Mouse (Mus musculus): ENCODE data around the gene Cpt1a. TPM values are rescaled to one million over a fixed set of nuclear protein-coding genes. Genes with fewer than 3 reads are reported as not detected.

Cpt1a gene
- polyA plus RNA-seq, 1 experiment from 2014 or later = 7.0 TPM

GRCm38 (mm10) chr19:3326479-3327047 is 4.4 kb downstream of the Cpt1a start:
- no peak overlapping the region for H3K4me2 ChIP-seq
- no peaks in the 10 kb centered on the region for H3K36me3 ChIP-seq
- no peak overlapping the region for H3K9ac ChIP-seq
- WGBS (ENCODE audit: insufficient replicate concordance) = 83% methylated on average over 12 of the region's 12 CpGs
- no peaks in the 10 kb centered on the region for H3K9me3 ChIP-seq (replicated peaks)
- no peaks in the 10 kb centered on the region for H3K27me3 ChIP-seq (replicated peaks)
- H3K4me3 ChIP-seq = no peak overlapping the region
- ATAC-seq = no peak
- no peak overlapping the region for H3K27ac ChIP-seq
- H3K4me1 ChIP-seq = peaks cover 69% of the 10 kb centered on the region

GRCm38 (mm10) chr19:3333247-3333646 is 11.1 kb downstream of the Cpt1a start:
- 0 out of 2 replicates have a peak overlapping the region, but pooled peaks have one; percentile 83 for H3K27ac ChIP-seq

GRCm38 (mm10) chr19:3333694-3334515 is 11.8 kb downstream of the Cpt1a start:
- peaks cover 52% of the 10 kb centered on the region for H3K4me1 ChIP-seq
- H3K4me3 ChIP-seq = peak overlapping the region; percentile 9; the same call in 1 of the 2 replicates
- H3K27ac ChIP-seq = peak overlapping the region; percentile 83
- peak; percentile 65 for ATAC-seq
- peak overlapping the region; percentile 65 for H3K4me2 ChIP-seq
- H3K36me3 ChIP-seq = no peaks in the 10 kb centered on the region
- 50% methylated on average over 17 of the region's 17 CpGs for WGBS (ENCODE audit: insufficient replicate concordance)
- H3K9me3 ChIP-seq (replicated peaks) = no peaks in the 10 kb centered on the region
- peak overlapping the region; percentile 58 for H3K9ac ChIP-seq
- H3K27me3 ChIP-seq (replicated peaks) = no peaks in the 10 kb centered on the region

More at GRCm38 (mm10) chr19:3333247-3333646, 11.1 kb downstream of the Cpt1a start:
- peaks cover 59% of the 10 kb centered on the region for H3K4me1 ChIP-seq
- no peaks in the 10 kb centered on the region for H3K36me3 ChIP-seq
- H3K4me3 ChIP-seq = no peak overlapping the region
- ATAC-seq = no peak
- H3K9me3 ChIP-seq (replicated peaks) = no peaks in the 10 kb centered on the region
- no peak overlapping the region for H3K4me2 ChIP-seq
- 58% methylated on average over 6 of the region's 6 CpGs for whole genome bisulfite sequencing (ENCODE audit: insufficient replicate concordance)
- no peaks in the 10 kb centered on the region for H3K27me3 ChIP-seq (replicated peaks)
- no peak overlapping the region; the same call in 1 of the 2 replicates for H3K9ac ChIP-seq

- peaks cover 46% of the 10 kb centered on the region for H3K4me1 ChIP-seq
- peak overlapping the region; percentile 83 for H3K27ac ChIP-seq
- peak overlapping the region; percentile 58 for H3K9ac ChIP-seq
- no peaks in the 10 kb centered on the region for H3K9me3 ChIP-seq (replicated peaks)
- peak; percentile 81 for ATAC-seq
- H3K27me3 ChIP-seq (replicated peaks) = no peaks in the 10 kb centered on the region
- peak overlapping the region; percentile 9; the same call in 1 of the 2 replicates for H3K4me3 ChIP-seq
- H3K4me2 ChIP-seq = peak overlapping the region; percentile 65
- H3K36me3 ChIP-seq = no peaks in the 10 kb centered on the region
- WGBS (ENCODE audit: insufficient replicate concordance) = 18% methylated on average over 4 of the region's 4 CpGs
Observed at GRCm38 (mm10) chr19:3334550-3334949, 12.4 kb downstream of the Cpt1a start.

- no peaks in the 10 kb centered on the region for H3K9me3 ChIP-seq (replicated peaks)
- WGBS (ENCODE audit: insufficient replicate concordance) = 62% methylated on average over 1 of the region's 1 CpGs
- H3K27ac ChIP-seq = no peak overlapping the region
- no peaks in the 10 kb centered on the region for H3K36me3 ChIP-seq
- ATAC-seq = no peak
- no peak overlapping the region for H3K4me3 ChIP-seq
- peaks cover 43% of the 10 kb centered on the region for H3K4me1 ChIP-seq
- no peak overlapping the region for H3K9ac ChIP-seq
- H3K4me2 ChIP-seq = no peak overlapping the region
- H3K27me3 ChIP-seq (replicated peaks) = no peaks in the 10 kb centered on the region
Observed at GRCm38 (mm10) chr19:3335917-3336316, 13.8 kb downstream of the Cpt1a start.

- ATAC-seq = no peak
- Histone ChIP-seq H3K27ac (no peak overlapping the region), H3K4me2 (no peak overlapping the region), H3K4me3 (no peak overlapping the region), H3K9me3 (replicated peaks) (no peaks in the 10 kb centered on the region), H3K27me3 (replicated peaks) (no peaks in the 10 kb centered on the region), H3K36me3 (no peaks in the 10 kb centered on the region), H3K9ac (no peak overlapping the region), H3K4me1 (peaks cover 43% of the 10 kb centered on the region)
- 64% methylated on average over 8 of the region's 8 CpGs for WGBS (ENCODE audit: insufficient replicate concordance)
Observed at GRCm38 (mm10) chr19:3336485-3337255, 14.5 kb downstream of the Cpt1a start.

GRCm38 (mm10) chr19:3339187-3339586 is 17.1 kb downstream of the Cpt1a start:
- Histone ChIP-seq H3K9me3 (replicated peaks) (no peaks in the 10 kb centered on the region), H3K36me3 (no peaks in the 10 kb centered on the region)

GRCm38 (mm10) chr19:3341021-3341420 is 18.9 kb downstream of the Cpt1a start:
- Histone ChIP-seq H3K9me3 (replicated peaks) (no peaks in the 10 kb centered on the region), H3K9ac (no peak overlapping the region), H3K4me1 (peaks cover 6% of the 10 kb centered on the region; the same call in 1 of the 2 replicates), H3K27me3 (replicated peaks) (no peaks in the 10 kb centered on the region), H3K4me2 (no peak overlapping the region), H3K4me3 (no peak overlapping the region), H3K36me3 (no peaks in the 10 kb centered on the region), H3K27ac (no peak overlapping the region)
- ATAC-seq = no peak
- 49% methylated on average over 3 of the region's 3 CpGs for WGBS (ENCODE audit: insufficient replicate concordance)

More at GRCm38 (mm10) chr19:3339187-3339586, 17.1 kb downstream of the Cpt1a start:
- Histone ChIP-seq H3K27me3 (replicated peaks) (no peaks in the 10 kb centered on the region), H3K4me1 (peaks cover 25% of the 10 kb centered on the region), H3K4me3 (no peak overlapping the region), H3K4me2 (no peak overlapping the region), H3K9ac (no peak overlapping the region), H3K27ac (no peak overlapping the region)
- 65% methylated on average over 8 of the region's 8 CpGs for WGBS (ENCODE audit: insufficient replicate concordance)
- ATAC-seq = no peak

- no peak for ATAC-seq
- peaks cover 5% of the 10 kb centered on the region; the same call in 1 of the 2 replicates for H3K36me3 ChIP-seq
- no peaks in the 10 kb centered on the region for H3K27me3 ChIP-seq (replicated peaks)
- H3K9ac ChIP-seq = no peak overlapping the region
- peaks cover 3% of the 10 kb centered on the region; the same call in 1 of the 2 replicates for H3K4me1 ChIP-seq
- 70% methylated on average over 3 of the region's 3 CpGs for WGBS (ENCODE audit: insufficient replicate concordance)
- no peak overlapping the region for H3K4me2 ChIP-seq
- no peak overlapping the region for H3K27ac ChIP-seq
- no peak overlapping the region for H3K4me3 ChIP-seq
- H3K9me3 ChIP-seq (replicated peaks) = peaks cover 6% of the 10 kb centered on the region; the same call in 1 of the 2 replicates
Observed at GRCm38 (mm10) chr19:3343929-3344328, 21.8 kb downstream of the Cpt1a start.

- no peak for ATAC-seq
- Histone ChIP-seq H3K4me1 (peaks cover under 1% of the 10 kb centered on the region; the same call in 1 of the 2 replicates), H3K9ac (no peak overlapping the region), H3K36me3 (peaks cover 8% of the 10 kb centered on the region; the same call in 1 of the 2 replicates), H3K4me2 (no peak overlapping the region), H3K27me3 (replicated peaks) (no peaks in the 10 kb centered on the region), H3K9me3 (replicated peaks) (peaks cover 6% of the 10 kb centered on the region; the same call in 1 of the 2 replicates), H3K27ac (no peak overlapping the region), H3K4me3 (no peak overlapping the region)
- 70% methylated on average over 8 of the region's 8 CpGs for WGBS (ENCODE audit: insufficient replicate concordance)
Observed at GRCm38 (mm10) chr19:3344636-3345544, 22.8 kb downstream of the Cpt1a start.

- no peaks in the 10 kb centered on the region for H3K27me3 ChIP-seq (replicated peaks)
- H3K27ac ChIP-seq = no peak overlapping the region
- peaks cover 8% of the 10 kb centered on the region; the same call in 1 of the 2 replicates for H3K36me3 ChIP-seq
- H3K9ac ChIP-seq = no peak overlapping the region
- no peaks in the 10 kb centered on the region for H3K4me1 ChIP-seq
- peaks cover 6% of the 10 kb centered on the region; the same call in 1 of the 2 replicates for H3K9me3 ChIP-seq (replicated peaks)
- ATAC-seq = no peak
- H3K4me3 ChIP-seq = no peak overlapping the region
- 92% methylated on average over 1 of the region's 1 CpGs for WGBS (ENCODE audit: insufficient replicate concordance)
- no peak overlapping the region for H3K4me2 ChIP-seq
Observed at GRCm38 (mm10) chr19:3347784-3348183, 25.6 kb downstream of the Cpt1a start.

Measured in liver, embryonic 12.5 days (tissue).